Mouse (Mus musculus) spleen, postnatal 14 days (tissue): ENCODE measurements around the gene Slc35b2.

Experiments used
- DNase-seq, 2 experiments: peaks; one replicate each; pipeline ENCODE4 v3.0.0; 2021 to 2022; ENCODE audit warnings: low spot score in 2 of 2

Gene Slc35b2

DNA sequence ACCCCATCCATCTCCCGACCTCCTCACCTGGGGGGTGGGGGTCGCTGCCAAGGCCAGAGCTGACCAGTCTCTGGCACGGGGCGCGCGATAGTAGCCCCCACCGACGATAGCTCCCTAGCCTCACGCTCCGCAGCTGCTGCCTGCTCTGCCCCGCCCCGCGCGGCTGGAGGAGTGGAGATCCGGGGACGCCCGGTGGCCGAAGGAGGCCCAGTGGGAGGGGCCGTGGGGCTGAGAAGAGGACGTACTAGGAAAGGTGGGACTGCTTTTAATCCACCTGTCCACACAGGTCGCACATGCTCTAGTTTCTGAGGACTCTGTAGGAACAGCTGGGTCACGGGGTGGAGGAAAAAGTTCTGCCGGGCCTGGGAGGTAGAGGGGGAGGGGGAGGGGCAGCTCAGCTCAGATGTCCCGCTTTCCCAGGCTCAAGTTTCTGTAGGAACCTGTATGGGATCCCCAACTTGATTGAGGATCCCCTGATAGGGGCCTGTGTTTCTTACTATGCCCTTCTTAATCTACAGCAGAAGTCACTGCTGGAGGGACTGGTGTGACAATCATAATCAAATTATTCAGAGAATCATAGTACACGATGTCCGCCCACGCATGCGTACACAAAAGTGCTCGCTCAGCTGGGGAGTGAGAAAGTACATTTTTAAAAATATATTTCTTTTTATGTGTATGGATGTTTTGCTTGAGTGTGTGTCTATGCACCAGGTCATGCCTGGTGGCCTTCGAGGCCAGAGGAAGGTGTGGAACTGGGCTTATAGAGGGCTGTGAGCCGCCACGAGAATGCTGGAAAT lies 36.0 kb downstream of the Slc35b2 start, which contains the start of gene Slc29a1:
Gene Slc29a1, minus strand, starts transcription at position 161 of the 797 bp plus-strand sequence.
- DNase-seq: no peak

DNA sequence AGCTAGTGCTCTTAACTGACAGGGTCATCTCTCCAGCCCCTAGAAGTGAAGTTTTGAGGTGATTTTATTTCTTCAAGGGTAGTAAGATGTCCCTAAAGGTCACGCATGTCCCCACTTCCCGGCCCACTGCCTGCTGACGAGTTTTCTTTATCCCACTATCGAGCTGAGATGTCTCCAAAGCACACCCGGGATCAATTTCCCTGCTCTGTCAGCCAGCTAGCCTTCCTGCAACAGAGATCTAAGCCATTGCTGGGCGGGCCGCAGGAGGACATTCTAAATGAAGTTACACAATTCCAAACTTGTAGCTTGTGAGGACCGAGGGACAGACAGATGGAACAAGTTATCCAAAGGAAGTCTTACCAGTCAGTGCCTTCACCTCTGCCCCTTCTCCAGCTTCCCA lies 36.6 kb downstream of the Slc35b2 start:
- no peak for DNase-seq

DNA sequence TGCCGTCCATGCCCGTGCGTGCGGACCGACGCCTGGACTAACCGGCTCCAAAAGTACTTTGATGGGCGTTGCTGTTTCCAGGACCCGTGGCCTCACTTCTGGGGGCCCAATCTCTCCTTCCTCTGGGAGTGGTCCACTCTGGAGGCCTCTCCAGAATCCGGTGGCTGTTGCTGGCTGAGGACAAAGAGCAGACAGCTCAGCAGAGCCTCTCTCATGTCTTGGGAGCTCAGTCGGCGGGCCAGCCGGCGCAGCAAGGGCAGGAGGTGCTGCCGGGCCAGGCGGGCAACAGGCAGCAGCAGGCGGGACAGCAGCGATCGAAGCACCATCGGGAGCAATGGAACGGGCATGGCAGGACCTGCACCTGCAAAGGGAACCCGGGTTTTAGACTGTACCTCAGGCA lies 37.7 kb downstream of the Slc35b2 start:
- DNase-seq: no peak

DNA sequence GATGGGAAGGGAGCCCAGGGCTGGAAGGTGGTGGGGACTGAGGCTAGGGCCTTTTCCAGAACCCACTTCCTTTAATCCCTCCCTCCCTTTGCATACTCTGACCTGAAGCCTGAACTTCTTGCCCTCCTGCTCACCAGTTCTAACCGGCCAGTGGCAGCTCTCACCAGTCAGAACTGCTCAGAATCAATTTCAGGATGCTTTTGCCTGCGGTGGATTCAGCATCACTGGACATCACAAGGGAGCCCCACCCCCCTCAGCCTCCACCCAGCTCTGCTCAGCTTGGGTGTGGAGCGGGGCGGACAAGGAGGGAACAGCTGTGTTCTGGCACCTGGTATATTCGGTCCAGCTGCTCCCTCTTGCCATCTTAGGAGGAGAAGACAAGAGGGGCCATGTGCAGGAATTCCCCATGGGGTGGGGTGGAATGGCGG lies 38.2 kb downstream of the Slc35b2 start, which contains the start of gene Mymx:
Gene Mymx, minus strand, starts transcription at position 226 of the 428 bp plus-strand sequence.
- no peak for DNase-seq

DNA sequence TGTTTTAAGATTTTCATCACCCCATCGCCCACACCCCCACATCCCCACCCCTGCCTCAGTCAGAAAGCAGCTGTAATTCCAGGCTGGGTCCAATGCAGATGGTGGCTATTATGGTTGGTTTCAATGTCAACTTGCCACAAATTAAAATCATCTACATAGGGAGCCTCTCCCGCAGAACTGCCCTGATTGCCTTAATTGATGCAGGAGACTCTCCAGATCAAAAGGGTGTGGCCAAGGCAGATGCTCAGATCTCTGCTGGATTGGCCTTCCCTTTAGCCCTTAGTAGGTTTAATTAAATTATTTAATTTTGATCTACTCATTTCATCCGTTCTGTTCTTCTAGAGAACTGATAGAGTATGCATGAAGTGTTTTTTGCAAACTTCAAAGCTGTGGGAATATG lies 39.3 kb downstream of the Slc35b2 start:
- DNase-seq: no peak

DNA sequence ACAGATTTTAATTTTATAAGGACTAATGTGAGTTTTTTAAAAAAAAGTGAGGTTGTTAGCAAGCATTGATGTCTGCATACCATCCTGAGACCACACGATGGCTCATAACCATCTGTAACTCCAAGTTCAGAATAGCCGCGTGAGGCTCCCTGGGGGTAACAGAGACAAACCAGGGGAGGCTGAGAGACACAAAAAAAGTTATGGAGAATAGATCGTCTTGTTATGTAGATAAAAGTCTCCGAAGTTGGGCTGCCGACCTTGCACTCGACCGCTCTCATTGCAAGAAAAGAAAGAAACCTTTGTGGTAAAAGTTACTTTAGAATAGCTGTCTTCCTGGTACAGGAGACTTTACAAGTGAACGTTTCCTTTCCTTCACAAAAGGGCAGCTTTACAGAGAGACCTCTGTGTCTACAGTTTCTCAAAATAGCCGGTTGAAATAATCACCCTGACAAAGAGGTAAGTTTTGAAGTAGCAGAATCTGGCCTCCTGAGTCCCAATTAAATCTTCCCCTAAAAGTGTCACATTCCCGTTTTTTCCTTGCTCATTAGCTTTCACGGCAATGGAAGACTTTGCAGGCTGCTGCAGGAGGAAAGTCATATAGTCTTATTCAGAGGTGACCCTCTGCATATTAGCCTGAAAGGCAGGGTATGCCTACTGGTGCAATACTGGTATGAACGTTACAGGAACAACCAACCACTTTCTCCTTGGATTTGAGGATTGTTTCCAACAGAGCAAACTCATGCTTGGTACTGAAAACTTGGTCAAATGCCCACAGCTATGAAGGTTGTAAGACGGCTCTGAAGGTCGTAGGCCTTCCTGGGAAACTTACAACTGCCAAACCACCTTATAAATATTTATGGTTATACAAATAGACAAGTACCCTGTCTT lies 43.6 kb downstream of the Slc35b2 start:
- DNase-seq: no peak

DNA sequence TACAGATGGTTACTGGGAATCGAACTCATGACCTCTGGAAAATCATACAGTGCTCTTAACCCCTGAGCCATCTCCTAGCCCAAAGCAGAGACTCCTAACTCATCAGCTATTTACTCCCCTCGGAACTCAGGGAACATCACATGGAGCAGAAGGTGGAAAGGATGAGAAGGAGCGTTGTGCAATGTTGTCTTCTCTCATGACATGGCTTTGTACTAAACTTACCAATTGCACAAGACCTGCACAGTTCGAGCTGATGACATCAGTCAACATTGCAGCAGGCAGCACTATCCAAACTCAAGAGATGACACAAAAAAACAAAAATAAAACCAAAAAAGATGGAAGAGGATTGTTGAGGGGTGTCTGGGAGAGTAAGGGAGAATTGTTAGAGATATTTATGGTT lies 44.7 kb downstream of the Slc35b2 start:
- no peak for DNase-seq

DNA sequence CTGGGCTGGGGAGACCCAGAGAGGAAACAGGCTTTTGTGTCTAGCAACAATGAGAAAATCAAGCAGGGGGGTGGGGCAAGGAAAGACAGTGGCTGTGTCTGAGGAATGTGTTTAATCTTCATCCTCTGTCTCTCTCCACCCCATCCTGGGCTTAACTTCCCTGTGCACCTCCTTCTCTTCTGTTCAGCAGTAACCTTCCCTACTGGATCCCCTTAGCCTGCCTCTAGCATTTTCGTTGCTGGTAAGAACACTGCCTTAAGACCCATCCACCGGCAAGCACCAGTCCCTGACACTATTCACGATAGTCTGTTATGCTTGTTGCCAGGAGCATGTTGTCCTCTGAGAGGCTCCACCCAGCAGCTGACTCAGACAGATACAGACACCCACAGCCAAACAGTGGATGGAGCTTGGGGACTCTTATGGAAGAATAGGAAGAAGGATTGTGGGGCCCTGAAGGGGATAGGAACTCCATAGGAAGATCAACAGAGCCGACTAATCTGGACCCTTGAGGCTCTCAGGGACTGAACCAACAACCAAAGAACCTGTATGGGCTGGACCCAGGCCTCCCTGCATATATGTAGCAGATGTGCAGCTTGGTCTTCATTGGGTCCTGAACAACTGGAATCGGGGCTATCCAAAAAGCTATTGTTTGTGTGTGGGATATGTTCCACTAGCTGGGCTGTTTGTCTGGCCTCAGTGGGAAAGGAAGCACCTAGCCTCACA lies 46.6 kb downstream of the Slc35b2 start:
- DNase-seq: no peak

DNA sequence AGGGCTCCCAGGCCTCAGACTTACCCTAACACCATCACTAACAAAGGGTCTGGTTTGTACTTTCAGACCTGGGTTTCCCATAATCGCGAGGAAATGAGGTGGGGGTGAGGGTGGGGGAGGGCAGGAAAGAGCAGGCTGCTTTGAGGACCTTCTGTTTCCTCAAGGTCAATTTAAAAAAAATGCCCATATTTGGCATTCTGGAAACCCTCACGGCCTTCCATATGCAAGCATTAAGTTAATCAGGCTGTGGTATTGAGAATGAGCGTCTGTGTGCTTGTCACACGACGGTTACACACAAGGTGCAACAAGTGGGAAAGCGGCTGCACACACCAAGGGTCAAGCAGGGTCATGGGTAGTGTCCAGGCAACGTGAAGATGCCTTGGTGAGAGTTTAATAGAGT lies 48.3 kb downstream of the Slc35b2 start:
- no peak for DNase-seq

DNA sequence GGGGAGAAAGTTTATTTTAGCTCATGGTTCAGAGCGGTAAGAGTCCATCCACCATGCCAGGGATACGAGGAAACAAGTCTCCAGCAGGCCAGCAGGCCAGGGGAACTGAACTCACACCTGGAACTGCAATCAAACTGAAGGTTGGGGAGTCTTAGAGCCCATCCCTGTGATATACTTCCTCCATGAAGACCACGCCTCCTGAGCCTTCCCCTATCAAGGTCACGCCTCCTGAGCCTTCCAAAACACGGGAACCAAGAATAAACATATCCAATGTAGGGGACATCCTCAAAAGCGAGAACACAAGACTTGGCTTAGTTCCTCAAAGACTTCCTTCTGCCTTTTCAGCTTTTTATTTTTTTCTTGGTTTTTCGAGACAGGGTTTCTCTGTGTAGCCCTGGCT lies 49.2 kb downstream of the Slc35b2 start:
- no peak for DNase-seq

DNA sequence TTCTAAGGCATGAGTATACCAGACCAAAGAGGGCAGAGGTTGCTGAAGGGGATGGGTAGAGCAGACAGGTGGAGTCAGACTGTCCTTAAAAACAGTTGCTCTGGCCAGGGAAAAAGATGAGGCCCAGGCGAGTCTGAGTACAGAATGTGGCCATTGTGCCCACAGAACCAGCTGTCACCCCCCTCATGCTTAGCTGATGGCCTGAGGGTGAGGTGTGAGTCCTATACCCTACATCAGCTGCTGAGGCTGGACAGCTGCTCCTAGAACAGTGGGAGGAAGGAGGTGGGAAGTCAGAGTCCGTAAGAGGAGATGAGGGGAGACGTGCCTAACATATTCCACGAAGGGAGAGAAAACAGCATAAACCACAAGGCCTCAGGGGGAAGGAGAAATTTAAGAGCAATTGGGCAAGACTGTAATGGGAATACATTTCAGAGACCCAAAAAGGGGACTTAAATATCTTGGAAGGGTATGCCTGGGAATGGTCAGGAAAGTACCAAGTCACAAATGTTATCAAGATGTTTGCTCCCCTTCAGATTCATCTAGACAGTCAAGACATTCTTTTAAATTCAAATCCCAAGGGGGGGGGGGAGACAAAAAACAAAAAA lies 52.5 kb downstream of the Slc35b2 start:
- no peak for DNase-seq

DNA sequence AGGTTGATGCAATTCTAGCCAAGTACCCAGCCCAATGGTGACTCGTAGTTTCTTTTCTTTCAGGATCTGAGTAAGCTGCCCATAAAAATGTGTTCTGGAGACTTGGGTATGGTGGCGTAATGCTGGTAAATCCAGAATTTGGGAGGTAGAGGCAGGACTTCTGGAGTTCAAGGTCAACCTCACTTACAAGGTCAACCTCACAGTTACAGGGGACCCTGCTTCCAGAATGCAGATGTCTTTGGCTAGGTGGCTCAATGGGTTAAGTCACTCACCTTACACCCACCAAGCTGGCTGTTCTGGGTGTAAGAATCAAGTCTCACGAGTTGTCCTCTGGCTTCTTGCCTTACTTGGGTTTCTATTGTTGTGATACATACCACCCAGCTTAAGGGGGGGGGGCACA lies 53.0 kb downstream of the Slc35b2 start:
- DNase-seq: no peak
